Mouse (Mus musculus) gastrocnemius, postnatal 4 days (tissue): ENCODE measurements around the gene Asb1. TPM values are rescaled to one million over a fixed set of nuclear protein-coding genes. Genes with fewer than 3 reads are reported as not detected.
A peak's percentile ranks its signal among the peaks of the same experiment; 100 is the strongest.

ENCODE experiments used
- DNase-seq, 2 experiments: peaks; one replicate each; pipeline ENCODE4 v3.0.0; 2021 to 2022; ENCODE audit warnings: low spot score in 2 of 2, mixed read lengths in 2 of 2
- total RNA-seq, 2 experiments: library from RNA; stranded (reverse); gene quantifications; 2 replicates each; pipeline ENCODE4 v1.2.3; 2021

The Asb1 gene
- total RNA-seq, 2 experiments from 2014 or later: 14.2 to 18.1 TPM

GRCm38 (mm10) chr1:91543974-91544373 lies 3.6 kb downstream of the Asb1 start:
- DNase-seq: no peak

DNA sequence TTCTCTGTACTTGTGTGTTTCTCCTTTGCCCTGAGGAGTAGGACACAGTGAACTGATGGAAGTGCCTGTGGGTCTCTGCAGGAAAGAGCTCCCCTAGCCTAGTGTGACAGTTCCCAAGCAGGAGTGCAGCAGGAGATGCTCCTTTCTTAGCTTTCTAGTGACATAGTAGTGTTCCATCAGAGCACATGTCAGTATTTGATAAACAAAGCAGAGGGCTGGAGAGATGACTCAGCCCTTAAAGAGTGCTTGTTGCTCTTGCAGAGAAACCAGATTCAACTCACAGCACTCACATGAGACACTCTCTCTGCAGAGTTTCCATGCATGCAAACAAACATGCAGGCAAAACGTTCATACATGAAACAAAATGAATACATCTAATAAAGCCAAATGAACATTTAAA lies 4.9 kb downstream of the Asb1 start:
- no peak for DNase-seq

DNA sequence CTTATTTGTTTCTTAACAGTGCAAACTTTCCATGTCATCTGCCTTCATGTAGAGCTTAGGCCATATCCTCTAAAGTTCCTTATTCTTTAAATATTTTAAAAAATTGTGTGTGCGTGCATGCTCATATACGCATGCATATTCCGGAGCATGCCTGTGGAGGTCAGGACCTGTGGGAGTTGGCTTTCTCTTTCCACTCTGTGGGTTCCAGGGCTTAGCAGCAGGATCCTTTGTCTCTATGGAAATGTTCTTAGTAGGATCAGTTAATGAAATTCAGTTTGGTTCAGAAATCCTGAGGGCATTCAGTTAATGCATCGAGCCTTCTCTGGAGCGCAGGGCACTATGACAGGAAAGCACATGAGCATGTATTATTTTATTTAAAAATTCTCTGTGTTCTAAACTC lies 7.2 kb downstream of the Asb1 start:
- DNase-seq: no peak

DNA sequence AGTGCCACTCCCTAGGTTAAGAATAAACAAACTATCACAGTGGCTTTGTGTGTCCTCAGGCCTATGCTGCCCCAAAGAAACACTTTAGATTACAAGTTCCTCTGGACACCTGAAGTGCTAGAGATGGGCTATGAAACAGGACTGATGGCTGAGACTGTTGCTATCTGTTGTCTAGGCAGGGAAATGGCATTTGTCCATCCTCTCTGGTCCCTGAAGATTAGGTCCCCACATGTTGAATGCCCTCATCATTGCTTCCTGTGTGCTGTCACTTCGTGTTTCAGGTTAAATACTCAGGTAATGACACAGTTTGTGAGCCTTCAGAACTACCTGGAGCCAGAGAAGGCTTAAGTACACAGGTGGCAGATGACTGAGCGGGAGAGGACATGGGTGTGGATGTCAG lies 8.7 kb downstream of the Asb1 start:
- no peak for DNase-seq

DNA sequence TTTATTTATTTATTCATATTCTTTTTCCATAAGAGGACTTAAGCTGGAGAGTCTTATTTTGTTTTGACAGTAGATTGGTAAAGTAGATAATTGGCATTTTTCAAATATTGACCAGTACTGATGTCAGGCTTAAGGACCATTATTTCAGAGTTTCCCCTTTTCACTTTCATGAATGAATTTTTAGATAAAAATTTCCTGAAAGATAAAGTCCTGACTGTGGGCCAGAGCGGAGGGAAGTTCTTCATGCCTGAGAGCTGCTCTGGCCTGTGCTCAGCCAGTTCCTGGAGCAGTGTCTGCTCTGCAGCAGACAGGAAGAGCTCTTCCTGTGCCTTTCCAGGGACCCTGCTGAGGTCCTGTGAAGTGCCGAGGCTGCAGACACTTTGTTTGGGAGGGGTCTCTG lies 16.8 kb downstream of the Asb1 start:
- DNase-seq: no peak

- DNase-seq: no peak
Observed at GRCm38 (mm10) chr1:91561226-91561625, 20.9 kb downstream of the Asb1 start.

DNA sequence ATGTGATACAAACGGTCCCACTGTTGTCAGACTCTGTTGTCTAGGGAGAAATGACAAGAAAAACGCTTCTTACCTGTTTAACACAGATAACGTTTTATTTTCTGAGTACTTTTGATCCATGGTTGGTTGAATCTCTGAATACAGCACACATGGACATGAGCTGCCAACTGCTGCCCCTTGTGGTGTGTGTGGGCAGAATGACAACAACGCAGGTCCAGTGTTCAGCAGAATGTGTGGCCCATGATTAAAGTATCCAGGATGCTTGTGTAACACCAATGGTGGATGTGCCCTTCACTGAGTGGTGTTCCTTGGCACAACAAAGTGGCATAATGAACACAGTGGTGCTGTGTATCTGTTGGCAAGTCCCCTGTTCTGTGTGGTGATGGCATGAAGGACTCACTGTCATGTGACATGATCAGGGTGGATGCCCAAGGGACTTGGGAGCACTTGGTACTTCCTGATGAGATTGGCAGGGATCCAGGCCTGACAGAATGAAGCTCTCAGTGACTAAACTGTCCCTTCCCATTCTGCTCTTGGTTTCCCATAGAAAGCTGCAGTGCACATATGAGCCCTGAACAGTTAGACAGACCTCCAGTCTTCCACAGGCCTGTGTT lies 22.7 kb downstream of the Asb1 start:
- DNase-seq: no peak

DNA sequence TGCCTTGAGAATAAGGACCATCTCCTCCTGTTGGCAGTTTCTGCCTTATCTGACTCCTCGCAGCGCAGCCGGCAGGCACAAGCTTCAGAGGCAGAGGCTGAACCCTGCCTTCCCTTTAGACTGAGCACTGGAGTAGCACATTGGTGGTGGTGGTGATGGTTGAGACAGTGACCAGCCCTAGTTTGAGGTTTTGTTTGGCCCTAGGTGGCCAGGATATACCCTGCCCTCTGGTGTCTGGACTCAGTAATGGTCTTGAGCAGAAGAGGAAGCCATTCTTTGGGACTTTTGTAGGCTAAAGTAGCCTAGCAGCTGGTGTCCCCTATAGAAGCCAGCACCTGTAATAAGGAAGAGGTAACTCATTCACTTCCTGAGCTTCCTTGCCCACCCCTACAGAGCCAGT lies 23.7 kb downstream of the Asb1 start:
- DNase-seq: no peak

GRCm38 (mm10) chr1:91564598-91564997 lies 24.3 kb downstream of the Asb1 start:
- DNase-seq: no peak

- no peak for DNase-seq
Observed at GRCm38 (mm10) chr1:91567269-91567668, 26.9 kb downstream of the Asb1 start.

- no peak for DNase-seq
Observed at GRCm38 (mm10) chr1:91572458-91572857, 32.1 kb downstream of the Asb1 start.

- peak in 1 of 2 experiments; percentile 37 for DNase-seq
Observed at GRCm38 (mm10) chr1:91574208-91574607, 33.9 kb downstream of the Asb1 start.

- DNase-seq: no peak
Observed at GRCm38 (mm10) chr1:91577883-91578517, 37.7 kb downstream of the Asb1 start.

- no peak for DNase-seq
Observed at GRCm38 (mm10) chr1:91580503-91580902, 40.2 kb downstream of the Asb1 start.

GRCm38 (mm10) chr1:91581206-91581605 lies 40.9 kb downstream of the Asb1 start:
- DNase-seq: no peak

DNA sequence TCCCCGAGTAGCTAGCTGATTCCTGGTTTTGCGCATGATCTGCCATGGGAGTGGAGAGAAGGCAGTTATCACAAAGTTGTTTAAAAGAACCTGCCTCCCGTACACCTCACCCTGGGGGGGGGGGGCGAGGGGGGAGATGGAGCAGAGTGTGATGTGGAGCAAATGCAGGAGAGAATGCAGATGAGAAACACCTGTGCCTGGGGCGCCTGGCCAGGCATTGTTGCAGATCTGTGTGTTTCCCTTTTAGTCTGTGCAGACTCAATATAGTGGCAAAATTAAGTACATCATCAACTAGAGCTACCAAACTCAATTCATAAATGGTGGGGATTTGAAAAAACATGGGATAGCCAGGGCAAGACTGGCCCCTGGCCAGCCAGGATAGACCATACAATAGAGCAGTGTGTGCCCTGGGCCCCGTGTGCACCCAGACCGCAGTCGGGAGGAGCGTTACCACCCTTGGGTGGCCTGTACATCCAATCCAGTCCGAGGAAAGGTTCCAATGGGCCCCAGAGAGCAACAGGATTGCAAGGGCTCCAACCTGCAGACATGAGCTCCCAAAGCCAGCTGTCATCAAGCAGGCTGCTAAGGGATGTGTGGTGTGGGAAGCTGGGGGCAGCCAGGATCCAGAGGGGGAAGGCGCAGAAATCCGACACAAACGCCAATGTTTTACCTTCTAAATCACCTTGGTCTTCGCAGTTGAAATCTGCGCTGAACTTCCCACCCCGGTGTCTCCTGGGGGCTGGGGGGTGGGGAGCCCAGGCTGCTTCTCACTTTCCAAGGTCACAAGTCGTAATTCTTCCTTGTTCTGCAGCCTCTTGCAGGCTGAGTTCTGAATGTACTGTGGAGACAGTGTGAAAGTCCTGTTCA lies 44.9 kb downstream of the Asb1 start:
- no peak for DNase-seq

DNA sequence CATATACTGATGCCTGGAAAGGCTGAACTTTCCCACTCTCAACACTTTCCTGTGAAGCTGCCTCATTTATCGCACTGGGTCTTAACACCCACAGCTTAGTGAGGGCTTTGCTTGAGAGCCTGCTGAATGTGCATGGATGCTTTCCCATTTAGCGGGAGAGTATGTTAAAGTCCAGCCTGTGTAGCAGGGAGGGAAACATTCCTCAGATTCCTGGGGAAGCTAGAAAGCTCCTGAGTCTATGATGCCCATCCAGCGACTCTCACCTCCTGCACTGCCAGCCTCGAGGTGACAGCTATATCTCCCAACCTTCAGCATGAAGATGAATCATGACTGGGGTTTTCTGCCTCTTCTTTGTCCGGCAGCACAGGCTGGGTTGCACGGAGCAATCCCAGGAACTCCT lies 49.4 kb downstream of the Asb1 start:
- no peak for DNase-seq

DNA sequence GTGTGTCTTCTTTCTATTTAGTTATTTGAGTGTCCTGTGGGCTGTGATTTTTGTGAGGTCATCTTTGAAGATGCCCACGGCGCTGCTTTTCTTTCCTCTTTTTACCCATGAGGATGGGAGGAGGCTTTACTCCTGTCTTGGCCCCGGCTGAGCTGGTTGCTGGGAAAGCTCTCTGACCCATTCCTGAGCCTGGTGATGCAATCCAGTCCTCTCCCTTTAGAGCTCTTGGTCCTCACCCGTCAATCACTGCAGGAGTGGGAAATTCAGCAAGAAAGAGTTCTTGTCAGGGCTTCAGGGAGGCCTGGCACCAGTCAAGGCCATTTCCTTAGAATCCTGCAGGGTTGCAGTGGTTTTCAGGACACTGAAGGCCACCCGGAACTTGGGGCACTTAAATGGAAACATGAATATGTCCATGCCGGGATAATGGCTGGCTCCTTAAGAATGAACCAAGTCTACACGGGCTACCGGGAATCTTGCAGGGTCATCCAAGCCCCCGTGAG lies 55.2 kb downstream of the Asb1 start:
- no peak for DNase-seq

DNA sequence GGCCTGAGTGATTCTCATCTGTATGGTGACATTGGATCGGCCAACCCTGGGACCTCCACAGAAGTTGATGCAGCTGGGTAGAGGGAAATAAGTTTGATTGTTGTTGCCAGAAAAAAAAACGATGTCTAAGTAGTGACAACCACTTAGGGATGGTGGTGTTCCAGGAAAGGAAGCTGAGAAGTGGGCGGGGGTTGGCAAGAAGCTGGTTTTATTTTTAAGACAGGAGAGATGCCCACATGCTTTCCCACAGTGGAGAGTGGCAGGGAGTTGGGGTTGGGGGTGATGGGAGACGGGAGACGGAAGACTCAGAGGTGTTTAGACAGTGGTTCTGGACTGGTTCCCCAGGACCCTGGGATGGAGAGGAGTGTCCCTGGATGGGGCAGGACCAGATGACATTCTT lies 57.3 kb downstream of the Asb1 start:
- no peak for DNase-seq

GRCm38 (mm10) chr1:91600671-91601361 lies 60.5 kb downstream of the Asb1 start:
- peak; percentile 28 to 71 for DNase-seq

DNA sequence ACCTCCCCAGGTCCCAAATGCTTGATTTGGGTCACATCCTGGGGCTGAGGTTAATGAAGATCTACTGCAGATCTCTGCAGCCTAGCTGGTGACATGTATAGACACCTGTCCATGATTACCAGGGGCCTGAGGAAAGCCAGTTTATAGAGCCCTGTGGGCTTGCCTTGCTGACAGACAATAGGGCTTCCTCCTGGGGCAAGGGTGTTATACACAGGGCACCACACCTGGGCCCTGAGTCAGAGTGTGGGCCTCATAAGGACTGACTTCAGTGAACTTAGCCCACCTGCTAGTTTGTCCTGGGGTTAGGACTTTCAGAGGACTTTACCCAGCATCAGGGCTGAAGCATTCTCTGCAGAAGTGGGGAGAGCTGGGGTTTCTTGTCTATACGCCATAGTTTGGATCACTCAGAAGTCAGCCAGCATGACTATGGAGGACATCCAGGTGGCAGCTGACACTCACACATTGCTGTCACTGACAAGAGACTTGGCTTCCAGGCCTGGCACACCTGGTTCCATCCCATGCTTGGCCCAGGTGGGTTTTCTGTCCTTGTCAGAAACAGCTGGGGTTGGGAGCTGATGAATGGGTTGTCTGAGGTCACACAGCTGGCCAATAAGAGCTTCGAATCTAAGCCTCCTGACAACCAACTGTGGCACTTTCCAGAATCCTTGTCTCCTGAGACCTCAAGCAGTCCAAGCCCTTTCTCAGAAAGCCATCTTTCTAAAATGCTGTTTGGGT lies 61.2 kb downstream of the Asb1 start:
- DNase-seq: no peak
